Mouse (Mus musculus) thymus, adult 18-20 months (tissue): ENCODE data around the gene Man2a1.

Source experiments
- DNase-seq, 2 experiments: peaks; one replicate each; pipeline ENCODE4 v3.0.0; 2022; ENCODE audit warnings: mixed read lengths in 2 of 2

The Man2a1 gene

DNA sequence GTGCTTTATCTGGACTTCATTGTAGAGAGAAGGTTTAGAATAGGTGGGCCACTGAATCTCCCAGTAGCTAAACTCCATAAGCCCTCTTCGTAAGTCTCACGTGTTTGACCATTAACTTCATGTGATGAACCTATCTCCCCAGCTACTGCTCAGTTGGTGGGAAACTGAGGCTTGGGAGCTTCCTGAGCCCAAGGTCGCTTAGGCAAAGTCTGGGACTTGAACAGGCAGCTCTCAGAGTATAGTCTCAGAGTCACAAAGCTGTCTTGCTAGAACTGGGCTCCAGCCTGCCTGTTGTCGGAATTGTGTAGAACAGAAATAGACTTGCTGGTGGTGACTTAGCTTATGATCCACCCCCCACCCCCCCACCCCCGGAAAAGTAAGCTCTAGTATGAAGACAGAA is 3.0 kb downstream of the Man2a1 start:
- no peak for DNase-seq

DNA sequence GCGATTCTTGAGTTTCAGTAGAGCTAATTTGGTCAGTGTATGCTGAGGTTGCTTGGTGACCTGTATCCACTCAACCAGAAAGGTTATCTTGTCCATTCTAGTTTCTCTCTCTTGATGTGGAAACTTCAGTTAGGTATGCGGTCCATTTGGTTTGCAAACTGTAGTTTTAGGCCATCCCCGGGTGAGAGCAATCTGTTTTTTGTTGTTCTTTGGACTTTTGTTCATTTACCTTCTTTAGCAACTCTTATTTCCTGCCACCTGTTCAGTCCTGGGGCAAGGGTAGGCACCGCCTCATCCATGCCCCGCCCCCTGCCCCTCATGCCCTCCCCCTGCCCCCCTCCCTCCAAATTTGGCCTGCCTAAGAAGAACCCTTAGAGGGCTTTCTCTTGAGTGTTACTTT is 3.6 kb downstream of the Man2a1 start:
- peak; percentile 23 to 25 for DNase-seq

GRCm38 (mm10) chr17:64608228-64608627 is 7.7 kb downstream of the Man2a1 start:
- no peak for DNase-seq

DNA sequence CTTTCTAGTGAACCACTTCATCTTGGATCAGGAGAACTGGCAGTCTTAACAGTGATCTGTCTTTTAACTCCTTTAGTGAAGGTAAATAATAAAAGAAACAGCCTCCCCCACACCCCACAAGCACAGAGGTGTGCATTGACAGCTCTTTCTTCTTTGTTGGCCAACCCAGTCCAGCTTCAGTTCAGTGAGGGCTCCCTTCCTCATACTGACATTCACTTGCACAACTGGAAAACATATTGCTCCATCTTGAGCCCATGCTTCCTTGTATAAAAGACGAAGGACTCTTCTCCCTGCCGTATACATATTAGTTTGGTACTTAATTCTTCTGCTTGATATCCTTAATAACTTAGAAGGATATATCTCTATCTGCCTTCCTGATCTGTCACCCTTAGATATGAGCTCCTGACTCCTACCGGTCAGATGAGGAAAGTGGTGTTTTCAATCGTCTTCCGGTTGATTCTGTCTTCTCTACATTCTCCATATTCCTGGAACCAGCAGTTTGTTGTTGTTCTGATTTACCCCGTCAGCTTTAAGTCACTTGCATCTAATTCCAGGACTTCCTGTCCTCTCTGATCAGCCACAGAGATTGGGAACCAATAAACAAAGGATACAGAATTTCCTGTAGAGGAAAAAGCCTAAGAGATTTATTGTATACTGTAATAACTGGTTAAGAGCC is 8.5 kb downstream of the Man2a1 start:
- DNase-seq, result no peak

GRCm38 (mm10) chr17:64609741-64610140 is 9.2 kb downstream of the Man2a1 start:
- no peak for DNase-seq

- DNase-seq, result no peak
These were observed 10.9 kb downstream of the Man2a1 start for GRCm38 (mm10) chr17:64611426-64611825.

DNA sequence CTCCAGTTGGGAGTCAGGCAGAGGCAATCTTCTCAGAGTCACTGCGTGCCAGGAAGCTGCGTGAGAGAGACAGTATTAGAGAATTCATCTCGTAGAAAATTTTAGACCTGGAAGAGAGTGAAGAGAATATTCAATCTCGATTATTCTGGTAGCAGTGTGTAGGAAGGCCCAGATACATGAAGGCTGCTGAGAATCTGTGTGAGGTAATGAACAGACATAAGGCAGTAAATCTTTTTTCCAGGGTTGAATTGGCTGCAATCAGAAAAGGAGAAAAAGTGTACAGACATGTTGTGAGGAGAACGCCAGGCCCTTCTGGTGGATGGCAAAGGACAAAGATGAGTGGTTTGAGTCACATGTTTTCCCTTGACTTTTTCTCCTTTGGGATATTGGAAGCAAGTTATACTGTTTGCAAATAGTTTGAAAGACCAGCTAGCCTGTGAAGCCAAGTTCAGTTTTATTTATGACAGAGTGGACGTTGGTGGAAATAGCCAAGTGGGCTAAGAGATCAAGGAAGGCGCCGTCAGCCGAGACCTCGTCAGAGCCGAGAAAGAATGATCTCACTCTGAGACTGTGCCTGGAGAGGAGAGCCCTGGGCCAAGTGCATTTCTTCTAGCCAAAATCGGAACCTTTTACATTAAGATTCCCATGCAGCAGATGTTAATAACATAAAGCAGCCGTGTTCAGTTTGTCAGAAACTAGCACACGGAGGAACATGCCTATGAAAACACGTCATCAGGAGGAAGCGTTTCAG is 11.8 kb downstream of the Man2a1 start:
- no peak for DNase-seq

- DNase-seq, result no peak
These were observed 12.4 kb downstream of the Man2a1 start for GRCm38 (mm10) chr17:64612930-64613329.

- DNase-seq, result no peak
These were observed 12.8 kb downstream of the Man2a1 start for GRCm38 (mm10) chr17:64613351-64613750.

DNA sequence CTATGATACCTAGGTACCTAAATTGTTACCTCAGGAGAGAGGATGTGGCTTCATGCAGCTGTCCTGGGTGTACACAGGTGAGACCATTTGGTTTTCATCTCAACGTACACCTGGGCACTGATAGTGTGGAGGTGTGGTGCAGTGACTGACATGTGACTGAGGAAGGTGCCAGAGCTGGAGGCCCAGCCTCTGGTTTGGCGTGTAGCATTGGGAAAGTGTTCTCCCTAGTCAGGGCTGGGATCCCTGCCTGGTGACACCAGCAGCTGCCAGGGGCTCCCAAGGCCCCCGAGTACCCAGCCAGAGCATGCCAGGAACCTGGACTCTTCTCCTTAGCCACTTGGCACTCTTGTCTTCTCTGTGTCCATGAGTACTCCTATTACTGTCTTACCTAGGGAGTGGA is 14.3 kb downstream of the Man2a1 start:
- no peak for DNase-seq

DNA sequence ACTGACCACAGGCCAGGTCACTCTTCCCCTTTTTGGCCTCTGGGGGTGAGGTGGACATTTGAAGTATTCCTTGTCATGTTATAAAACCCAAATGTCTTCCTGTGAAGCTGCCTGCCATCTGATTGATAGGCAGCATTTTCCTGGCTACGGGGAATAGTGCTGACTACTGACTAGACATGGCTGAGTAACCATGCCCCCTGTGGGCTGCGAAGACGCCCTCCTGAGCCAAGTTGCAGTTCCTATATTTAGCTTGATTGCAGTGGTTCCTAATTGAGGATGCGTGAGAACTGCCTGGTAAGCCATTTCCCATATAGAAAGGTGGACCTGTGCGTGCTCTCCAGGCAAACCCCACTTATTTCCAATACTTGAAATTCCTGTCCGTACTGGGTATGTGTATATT is 14.9 kb downstream of the Man2a1 start:
- no peak for DNase-seq

- no peak for DNase-seq
These were observed 15.7 kb downstream of the Man2a1 start for GRCm38 (mm10) chr17:64616259-64616658.

DNA sequence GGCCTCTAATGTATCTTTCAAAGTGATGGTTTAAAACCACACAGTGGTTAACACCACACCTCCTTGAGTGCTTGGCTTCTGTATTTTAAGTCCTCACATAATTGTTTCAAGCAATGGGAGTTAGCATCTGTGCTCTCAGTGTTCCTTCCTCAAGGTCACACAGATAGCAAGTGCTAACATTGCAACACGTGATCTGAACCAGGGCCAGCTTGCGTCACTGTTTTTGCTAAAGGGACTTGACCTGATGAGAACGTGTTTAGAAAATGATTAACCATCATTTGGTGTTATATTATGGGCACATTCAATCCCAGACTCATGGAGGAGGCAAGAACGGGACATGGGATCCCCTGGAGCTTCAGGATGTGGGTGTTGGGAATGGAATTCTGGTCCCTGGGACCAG is 17.3 kb downstream of the Man2a1 start:
- DNase-seq, result no peak

DNA sequence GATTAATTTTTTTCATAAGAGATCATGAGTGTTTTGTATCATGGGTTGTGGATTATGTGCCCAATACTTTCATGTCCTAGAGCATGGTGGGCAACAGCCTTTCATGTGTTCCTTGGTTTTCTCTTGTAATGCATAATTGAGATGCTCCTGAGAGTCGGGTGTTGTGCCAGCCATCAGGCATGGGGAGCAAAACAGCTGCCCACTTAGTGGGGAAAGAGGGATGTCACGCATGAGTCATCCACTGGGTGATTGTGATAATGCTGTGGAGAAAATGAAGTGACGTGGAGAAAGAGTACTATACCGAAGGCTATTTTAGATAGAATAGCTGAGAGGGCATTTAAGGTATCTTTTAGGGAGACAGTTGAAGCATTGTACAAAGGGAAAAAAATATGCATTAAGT is 18.5 kb downstream of the Man2a1 start:
- no peak for DNase-seq

DNA sequence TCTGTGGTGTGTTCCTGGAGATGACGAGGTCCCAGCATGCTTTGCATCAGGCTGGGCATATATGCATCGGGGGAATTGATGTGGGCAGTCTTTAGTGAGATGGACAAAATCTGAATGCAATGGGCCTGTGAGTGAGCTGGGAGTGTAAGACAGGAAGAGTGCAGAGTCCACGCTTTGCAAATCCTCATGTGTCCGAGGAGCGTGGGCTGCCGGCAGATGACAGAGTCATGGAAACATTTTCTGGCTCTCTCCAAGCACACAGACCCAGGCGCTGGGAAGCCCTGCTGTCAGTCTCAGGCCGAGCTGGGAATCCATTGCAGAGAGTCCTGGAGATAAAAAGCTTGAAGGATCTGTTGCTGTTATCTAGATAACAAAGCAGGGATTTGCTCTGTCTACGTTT is 19.6 kb downstream of the Man2a1 start:
- no peak for DNase-seq

DNA sequence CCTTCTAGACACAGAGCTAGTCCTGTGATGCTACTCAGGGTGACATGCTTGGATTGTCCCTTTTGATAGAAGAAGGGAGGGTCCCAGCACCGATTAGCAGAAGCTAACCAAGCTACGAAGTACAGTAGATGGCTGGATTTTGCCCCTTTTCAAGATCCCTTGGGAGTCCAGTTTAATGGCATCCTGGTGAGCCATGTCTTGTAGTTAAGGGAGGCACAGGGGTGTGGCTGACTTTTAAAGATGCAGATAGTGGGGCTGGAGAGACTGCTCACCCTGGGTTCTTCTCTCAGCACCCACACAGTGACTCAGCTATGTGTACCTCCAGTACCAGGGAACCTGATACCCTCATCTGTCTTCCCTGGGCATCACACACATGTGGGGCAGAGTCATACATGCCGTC is 20.1 kb downstream of the Man2a1 start:
- no peak for DNase-seq

GRCm38 (mm10) chr17:64621226-64621625 is 20.7 kb downstream of the Man2a1 start:
- DNase-seq, result no peak

DNA sequence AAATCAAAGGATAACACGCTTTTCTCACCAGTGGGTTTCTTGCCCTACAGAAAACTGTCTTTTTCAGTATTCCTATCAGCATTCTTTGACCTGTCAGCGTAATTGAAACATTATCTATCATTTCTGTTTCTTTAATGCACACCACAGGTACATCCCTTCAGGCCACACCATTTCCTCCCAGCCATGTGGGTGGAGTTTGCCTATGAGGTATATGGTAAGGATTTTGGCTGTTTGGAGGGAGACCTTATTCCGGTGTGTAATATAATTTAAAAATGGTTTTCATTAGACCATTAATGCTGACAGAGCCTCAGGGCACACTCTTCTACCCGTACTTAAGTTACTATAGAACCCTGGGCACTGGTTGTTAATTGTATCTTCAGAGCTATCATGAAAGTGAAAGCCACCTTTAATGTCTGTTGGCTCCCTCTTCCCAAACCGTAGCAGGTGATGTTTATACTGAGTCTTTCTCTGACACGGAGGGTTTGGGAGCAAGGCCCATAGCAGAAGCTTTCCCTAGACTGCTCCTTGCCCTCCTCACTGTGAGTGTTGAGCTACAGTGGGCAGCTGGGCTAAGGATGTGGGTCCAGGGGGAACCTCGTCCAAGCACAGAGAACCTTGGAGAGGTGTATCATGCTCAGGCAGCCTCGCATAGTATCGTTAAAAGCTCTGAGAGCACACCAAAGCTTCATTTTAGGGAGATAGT is 21.3 kb downstream of the Man2a1 start:
- DNase-seq, result no peak

DNA sequence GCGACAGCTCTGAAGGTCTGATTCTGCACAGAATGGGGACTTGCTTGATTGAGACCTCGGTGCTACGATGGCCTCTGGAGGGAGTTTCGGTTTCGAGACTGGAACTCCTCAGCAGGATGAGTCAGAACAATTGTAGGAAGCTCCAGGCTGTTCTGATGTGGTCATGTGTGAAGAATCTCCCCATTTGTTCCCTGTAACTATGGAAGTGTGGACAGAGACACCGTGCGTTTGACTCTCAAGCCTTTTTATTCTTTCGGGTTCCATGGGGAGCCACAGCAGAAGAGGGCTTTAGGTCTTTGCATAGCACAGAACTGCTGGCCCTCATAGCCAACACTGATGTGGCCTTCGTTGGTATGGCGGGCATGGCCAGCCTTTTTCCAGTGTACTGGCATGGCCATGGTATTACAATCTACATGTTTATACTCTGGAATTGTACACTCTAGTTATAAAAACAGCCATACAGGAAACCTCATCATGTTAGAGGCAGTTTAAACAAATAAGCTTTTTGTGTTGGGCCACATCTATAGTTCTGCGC is 21.9 kb downstream of the Man2a1 start:
- DNase-seq, result no peak

GRCm38 (mm10) chr17:64624439-64624838 is 23.9 kb downstream of the Man2a1 start:
- no peak for DNase-seq

GRCm38 (mm10) chr17:64628796-64629195 is 28.3 kb downstream of the Man2a1 start:
- DNase-seq, result peak; percentile 21 to 57

- no peak for DNase-seq
These were observed 28.9 kb downstream of the Man2a1 start for GRCm38 (mm10) chr17:64629486-64629885.

DNA sequence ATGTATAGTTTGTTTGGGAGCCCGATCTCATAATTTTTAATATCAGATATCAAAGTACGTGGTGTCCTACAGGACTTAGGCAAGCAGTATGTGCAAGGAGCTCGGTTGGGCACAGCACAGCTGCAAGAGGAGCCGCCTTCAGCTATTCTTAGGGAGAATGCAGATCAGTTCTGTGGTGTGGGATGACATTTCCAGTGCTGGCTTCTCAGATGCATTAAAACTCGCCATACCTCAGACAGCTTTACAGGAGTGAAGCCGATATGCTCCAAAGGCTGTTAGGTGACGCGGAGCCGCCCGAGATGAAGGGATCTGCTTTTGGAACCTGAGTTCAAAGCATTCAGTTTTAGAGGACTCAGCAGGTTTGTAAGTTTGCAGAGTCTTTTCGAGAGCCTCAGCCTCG is 30.0 kb downstream of the Man2a1 start:
- no peak for DNase-seq
